Mouse (Mus musculus) ES-Bruce4 (cell line): ENCODE data around the gene Gm42957. TPM values are rescaled to one million over a fixed set of nuclear protein-coding genes. Genes with fewer than 3 reads are reported as not detected.
A peak's percentile ranks its signal among the peaks of the same experiment; 100 is the strongest.
"Not testable (repeated sequence)": the region's sequence is repeated elsewhere in the genome, so short reads cannot be mapped to it uniquely, and the experiment has no call there.

Source experiments
- H3K27ac ChIP-seq: 2 replicates; pipeline ENCODE4 v1.5.1; 2012; ENCODE audit warnings: low read length, inconsistent platforms; ENCODE audit not compliant: insufficient read depth
- H3K27me3 ChIP-seq: 2 replicates; pipeline ENCODE4 v1.6.1; 2012; ENCODE audit warnings: mild to moderate bottlenecking, low read length, inconsistent platforms; ENCODE audit not compliant: control insufficient read depth, poor library complexity, insufficient read depth, severe bottlenecking
- H3K36me3 ChIP-seq: 2 replicates; pipeline ENCODE4 v1.6.1; 2012; ENCODE audit warnings: inconsistent platforms, mild to moderate bottlenecking, low read length, moderate library complexity; ENCODE audit not compliant: control insufficient read depth, poor library complexity, insufficient read depth, severe bottlenecking
- H3K4me1 ChIP-seq: one replicate; pipeline ENCODE4 v1.8.1; 2011; ENCODE audit warnings: low read length; ENCODE audit not compliant: control insufficient read depth, insufficient read depth
- H3K4me3 ChIP-seq: 2 replicates; pipeline ENCODE4 v1.5.1; 2011; ENCODE audit warnings: low read depth, mild to moderate bottlenecking, low read length
- H3K9ac ChIP-seq: 2 replicates; pipeline ENCODE4 v1.6.1; 2012; ENCODE audit warnings: low read depth, mild to moderate bottlenecking, inconsistent platforms; ENCODE audit not compliant: poor library complexity, severe bottlenecking
- H3K9me3 ChIP-seq: replicated peaks from 2 replicates; pipeline ENCODE4 v1.6.1; 2012; ENCODE audit warnings: mild to moderate bottlenecking, low read length, inconsistent platforms; ENCODE audit not compliant: control insufficient read depth, poor library complexity, insufficient read depth, severe bottlenecking
- CTCF ChIP-seq: IDR thresholded peaks from one replicate; pipeline ENCODE4 v1.8.1; 2011; ENCODE audit warnings: low read depth, low read length
- EP300 ChIP-seq: IDR thresholded peaks from 2 replicates; pipeline ENCODE4 v1.6.1; 2011; ENCODE audit warnings: low read depth, low read length; ENCODE audit not compliant: insufficient read depth
- POLR2A ChIP-seq: IDR thresholded peaks from one replicate; pipeline ENCODE4 v1.8.1; 2011; ENCODE audit warnings: low read length; ENCODE audit not compliant: insufficient read depth
- polyA plus RNA-seq: library from polyadenylated mRNA; stranded (reverse); fragments of >200 nt; gene quantifications from 2 replicates; pipeline ENCODE4 v1.2.4, GENCODE M21; 2011; ENCODE audit warnings: low read depth; ENCODE audit not compliant: missing spikeins, insufficient read depth, insufficient read length

Gene Gm42957
- polyA plus RNA-seq, 1 experiment: not detected

GRCm38 (mm10) chr3:96662731-96663316 is 27.6 kb downstream of the Gm42957 start:
- TF ChIP-seq CTCF (no peak), POLR2A (no peak), EP300 (no peak)
- H3K9me3 ChIP-seq: no peaks in the 10 kb centered on the region
- no peaks in the 10 kb centered on the region for H3K36me3 ChIP-seq
- peak overlapping the region; percentile 35 for H3K27ac ChIP-seq
- H3K27me3 ChIP-seq: no peaks in the 10 kb centered on the region
- H3K4me1 ChIP-seq: no peaks in the 10 kb centered on the region
- peak overlapping the region; percentile 34 for H3K9ac ChIP-seq
- H3K4me3 ChIP-seq: peak overlapping the region; percentile 18; the same call in 1 of the 2 replicates

- H3K9ac ChIP-seq: peak overlapping the region; percentile 34
- no peaks in the 10 kb centered on the region for H3K36me3 ChIP-seq
- H3K27me3 ChIP-seq: no peaks in the 10 kb centered on the region
- peak overlapping the region; percentile 73 for H3K27ac ChIP-seq
- H3K4me1 ChIP-seq: no peaks in the 10 kb centered on the region
- H3K9me3 ChIP-seq: no peaks in the 10 kb centered on the region
- TF ChIP-seq EP300 (peak; percentile 85), POLR2A (no peak), CTCF (peak; percentile 54)
- peak overlapping the region; percentile 54 for H3K4me3 ChIP-seq
Observed at GRCm38 (mm10) chr3:96663432-96664239, 28.4 kb downstream of the Gm42957 start.

- H3K9ac ChIP-seq, H3K27ac ChIP-seq, H3K9me3 ChIP-seq, H3K27me3 ChIP-seq, H3K4me3 ChIP-seq, H3K36me3 ChIP-seq, H3K4me1 ChIP-seq: not testable (repeated sequence)
Observed at GRCm38 (mm10) chr3:96665732-96666363, 30.6 kb downstream of the Gm42957 start.

GRCm38 (mm10) chr3:96666916-96667315 is 31.6 kb downstream of the Gm42957 start:
- Histone ChIP-seq H3K9ac (no peak overlapping the region), H3K9me3 (no peaks in the 10 kb centered on the region), H3K27ac (no peak overlapping the region), H3K27me3 (no peaks in the 10 kb centered on the region), H3K4me1 (no peaks in the 10 kb centered on the region), H3K4me3 (no peak overlapping the region), H3K36me3 (no peaks in the 10 kb centered on the region)
- TF ChIP-seq POLR2A (no peak), CTCF (no peak), EP300 (no peak)

GRCm38 (mm10) chr3:96667316-96667715 is 32.0 kb downstream of the Gm42957 start:
- no peaks in the 10 kb centered on the region for H3K36me3 ChIP-seq
- H3K9me3 ChIP-seq: no peaks in the 10 kb centered on the region
- no peak overlapping the region for H3K9ac ChIP-seq
- no peaks in the 10 kb centered on the region for H3K27me3 ChIP-seq
- H3K4me1 ChIP-seq: peaks cover 2% of the 10 kb centered on the region
- TF ChIP-seq POLR2A (no peak), CTCF (peak; percentile 50)
- H3K4me3 ChIP-seq: no peak overlapping the region
- H3K27ac ChIP-seq: no peak overlapping the region
